Mouse (Mus musculus) left cerebral cortex, postnatal 25 days (tissue): ENCODE measurements around the gene Tctex1d1. TPM values are rescaled to one million over a fixed set of nuclear protein-coding genes. Genes with fewer than 3 reads are reported as not detected.

ENCODE experiments used
- DNase-seq, 2 experiments: peaks; one replicate each; pipeline ENCODE4 v3.0.0; 2022; ENCODE audit warnings: low spot score in 2 of 2, mixed read lengths in 1 of 2
- intact Hi-C: fragments of 180-260 bp; cut with DNase I; formaldehyde crosslinking; loops from one replicate; pipeline ENCODE4 v1.15.1; 2025
- total RNA-seq, 2 experiments: library from RNA; stranded (reverse); gene quantifications; 2 replicates each; pipeline ENCODE4 v1.2.3; 2021

Gene Tctex1d1
- total RNA-seq = under 1 TPM; 0.18 to 0.41 TPM

DNA sequence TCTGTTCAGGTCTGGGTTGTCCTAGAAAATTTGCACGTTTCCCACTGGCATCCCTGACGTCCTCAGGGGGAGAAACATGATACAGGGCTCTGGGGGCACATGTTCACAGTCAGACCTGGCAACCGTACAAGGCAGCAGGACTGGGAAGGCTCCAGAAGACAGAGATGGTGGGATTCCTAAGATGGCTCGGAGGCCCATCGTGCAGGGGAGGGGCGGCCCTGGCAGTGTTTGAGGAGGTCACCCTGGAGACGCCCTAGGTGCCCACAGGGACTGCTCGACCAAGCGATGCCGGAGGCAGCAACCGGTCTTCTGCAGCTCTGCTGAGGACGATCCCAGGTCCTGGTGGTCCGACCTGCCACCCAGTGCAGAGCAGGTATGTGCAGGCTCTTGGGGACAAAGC is at the start of gene Tctex1d1:
TSS of gene Tctex1d1 (plus strand) at position 167 of the 400 bp plus-strand sequence.
- peak in 1 of 2 experiments; percentile 19 for DNase-seq
- intact Hi-C loops = no loop called here

DNA sequence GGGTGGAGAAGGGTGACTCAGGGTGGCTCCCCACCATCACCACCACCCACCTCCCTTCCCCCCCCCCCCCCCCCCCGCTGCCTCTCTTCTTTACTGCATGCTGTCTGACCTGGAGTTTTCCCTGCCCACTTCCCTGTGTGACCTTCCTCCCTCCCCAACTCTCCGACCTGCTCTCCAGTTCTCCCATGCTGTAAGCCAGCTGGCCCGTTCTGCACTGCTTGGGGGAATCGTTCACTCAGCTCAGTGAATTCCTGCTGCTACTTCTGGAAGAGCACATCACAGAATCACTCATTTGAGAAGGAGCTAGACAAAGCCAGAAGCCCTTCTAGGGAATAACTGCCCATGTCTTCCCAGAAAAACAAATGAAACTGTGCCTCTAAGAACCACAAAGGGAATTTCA is 48.9 kb upstream of the Tctex1d1 start:
- intact Hi-C loops = no loop called here
- DNase-seq = no peak

DNA sequence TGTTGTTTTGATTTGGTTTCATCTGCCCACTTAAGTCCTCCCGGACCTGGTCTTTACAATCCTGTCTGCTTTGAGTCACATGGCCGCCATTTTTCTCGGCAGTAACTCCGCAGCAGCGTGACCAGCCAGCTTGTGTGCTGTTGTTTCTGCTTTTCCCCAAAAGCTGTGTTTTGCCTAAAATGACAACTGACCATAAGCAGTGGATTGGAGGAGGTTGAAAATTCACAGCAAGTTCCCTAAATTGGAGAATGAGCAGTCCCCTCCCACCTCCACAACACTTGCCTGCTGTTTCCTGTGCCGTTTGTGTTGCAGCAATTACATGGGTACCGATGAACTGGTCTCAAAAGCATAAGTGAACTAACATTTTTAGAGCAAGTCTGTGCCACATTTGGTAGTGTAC is 47.7 kb upstream of the Tctex1d1 start:
- DNase-seq = peak in 1 of 2 experiments; percentile 74

DNA sequence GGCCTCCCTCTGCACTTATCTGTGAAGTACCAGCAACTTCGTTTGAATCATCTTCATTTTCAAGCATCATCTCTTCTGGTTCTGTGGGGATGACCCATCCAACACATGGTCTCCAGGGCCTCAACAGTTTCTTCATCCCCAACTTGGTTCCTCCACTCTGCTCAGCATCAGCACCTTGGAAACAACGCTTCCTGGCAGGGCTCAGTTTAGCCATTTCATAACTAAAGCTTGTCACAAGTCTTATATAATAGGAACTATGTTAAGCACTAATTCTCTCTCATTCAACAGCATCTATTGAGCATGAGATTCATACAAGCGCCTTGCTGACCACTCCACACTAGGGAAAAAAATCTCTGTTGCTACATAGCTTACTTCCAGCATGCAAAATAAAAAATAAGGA is 38.1 kb upstream of the Tctex1d1 start:
- DNase-seq = peak in 1 of 2 experiments; percentile 46
- intact Hi-C loops = no loop called here

More for the DNA sequence above, 47.7 kb upstream of the Tctex1d1 start:
- intact Hi-C loops = no loop called here

DNA sequence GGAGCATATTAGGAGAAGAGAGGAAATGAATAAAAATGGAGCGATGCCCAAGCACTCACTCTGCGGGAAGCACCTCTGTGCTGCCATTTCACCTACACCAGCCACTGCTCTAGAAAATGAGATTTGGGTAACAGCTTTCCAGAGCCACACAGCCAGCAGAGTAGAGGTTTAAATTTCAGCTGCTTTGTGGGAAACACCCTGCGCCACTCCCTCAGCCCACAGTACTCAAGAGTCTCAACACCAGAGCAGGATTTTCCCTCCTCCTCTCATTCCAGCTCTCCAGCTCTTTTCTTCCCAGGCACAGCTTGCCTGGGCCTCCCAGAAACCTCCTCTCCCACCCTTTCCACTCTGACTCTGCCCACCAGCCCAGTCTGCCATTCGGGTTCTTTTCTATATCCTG is 37.7 kb upstream of the Tctex1d1 start:
- intact Hi-C loops = no loop called here
- peak in 1 of 2 experiments; percentile 74 for DNase-seq

DNA sequence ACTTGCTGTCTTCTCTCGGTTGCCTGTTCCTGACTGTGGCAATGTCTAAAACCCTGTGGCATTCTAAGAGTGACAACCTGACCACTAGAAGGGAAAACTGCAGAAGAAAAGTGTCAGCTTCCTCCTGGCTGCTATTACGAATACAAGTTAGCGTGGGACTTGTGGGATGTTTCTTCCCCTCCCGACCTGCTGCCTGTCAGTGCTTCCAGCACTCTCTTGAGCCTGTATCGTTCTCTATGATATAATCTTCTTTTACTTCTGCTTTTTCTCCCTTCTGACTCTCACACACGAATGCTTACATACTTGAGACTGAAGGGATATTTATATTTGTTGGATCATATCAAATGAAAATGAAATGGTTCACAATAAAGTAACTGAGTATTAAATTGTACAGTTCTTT is 34.1 kb upstream of the Tctex1d1 start:
- intact Hi-C loops = no loop called here
- DNase-seq = no peak

DNA sequence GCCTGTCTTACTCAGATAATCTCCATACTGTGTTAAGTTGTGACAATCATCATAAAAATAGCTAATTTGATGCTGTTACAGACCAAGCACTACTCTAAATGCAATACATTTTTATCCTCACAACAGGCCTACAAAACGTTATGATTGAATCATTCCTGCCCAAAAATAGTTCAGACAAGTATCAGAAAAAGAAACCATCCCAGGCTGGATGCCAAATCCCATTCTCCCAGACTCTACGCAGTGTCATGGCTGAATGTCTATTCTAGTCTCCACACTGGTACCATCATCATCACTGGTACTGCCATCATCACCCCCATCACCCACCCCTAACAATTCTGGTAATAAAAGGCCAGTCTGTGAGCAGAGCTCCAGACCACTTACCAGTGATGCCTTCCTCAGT is 25.9 kb upstream of the Tctex1d1 start:
- peak in 1 of 2 experiments; percentile 72 for DNase-seq
- intact Hi-C loops = no loop called here

DNA sequence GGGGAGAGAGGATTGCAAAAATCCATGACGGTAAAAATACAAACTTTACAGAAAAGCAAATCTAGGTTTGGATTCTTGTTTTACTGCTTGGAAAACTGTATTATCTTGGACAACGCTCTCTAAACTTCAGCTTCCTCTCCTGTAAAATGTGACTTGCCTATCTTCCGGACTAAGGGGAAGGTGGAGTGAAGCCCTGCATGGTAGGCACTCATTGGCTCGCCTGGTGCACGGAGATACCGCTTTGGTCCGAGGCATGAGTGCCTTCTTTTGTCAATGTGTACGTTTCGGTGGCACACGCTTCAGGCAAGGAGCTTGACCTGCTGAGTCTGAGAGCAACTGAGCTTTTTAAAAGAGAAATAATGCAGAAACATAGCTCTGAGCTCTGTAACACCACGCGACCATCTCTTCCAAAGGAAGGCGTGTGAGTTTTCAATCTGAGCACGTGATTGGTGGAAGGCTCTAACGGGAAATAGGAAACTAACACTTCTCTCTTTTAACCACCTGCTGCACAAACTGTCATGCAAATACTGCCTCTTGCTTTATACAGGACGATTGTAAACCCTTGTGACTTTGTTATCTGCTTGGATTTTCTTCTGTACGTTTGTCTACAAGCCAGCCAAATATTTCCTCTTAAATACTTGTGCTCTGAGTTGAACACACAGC is 23.0 kb upstream of the Tctex1d1 start:
- intact Hi-C loops = no loop called here

DNA sequence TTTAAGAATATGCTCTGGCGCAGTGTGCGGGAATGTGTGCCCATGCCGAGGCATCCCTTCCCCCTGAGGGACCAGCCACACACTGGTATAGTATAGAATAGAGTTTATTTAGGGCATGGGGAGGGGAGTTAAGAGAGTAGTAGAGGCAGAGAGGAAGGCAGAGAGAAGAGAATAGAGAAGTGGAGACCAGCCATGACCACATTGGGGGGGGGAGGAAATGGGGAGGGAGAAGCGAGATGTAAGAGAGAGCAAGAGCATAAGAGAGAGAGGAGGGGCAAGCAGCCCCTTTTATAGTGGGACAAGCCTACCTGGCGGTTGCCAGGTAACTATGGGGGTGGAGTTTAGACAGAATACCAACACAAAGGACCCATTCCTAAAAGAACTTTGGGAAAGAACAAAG is 19.0 kb upstream of the Tctex1d1 start:
- intact Hi-C loops = no loop called here

More for the DNA sequence above, 23.0 kb upstream of the Tctex1d1 start:
- DNase-seq = no peak

DNA sequence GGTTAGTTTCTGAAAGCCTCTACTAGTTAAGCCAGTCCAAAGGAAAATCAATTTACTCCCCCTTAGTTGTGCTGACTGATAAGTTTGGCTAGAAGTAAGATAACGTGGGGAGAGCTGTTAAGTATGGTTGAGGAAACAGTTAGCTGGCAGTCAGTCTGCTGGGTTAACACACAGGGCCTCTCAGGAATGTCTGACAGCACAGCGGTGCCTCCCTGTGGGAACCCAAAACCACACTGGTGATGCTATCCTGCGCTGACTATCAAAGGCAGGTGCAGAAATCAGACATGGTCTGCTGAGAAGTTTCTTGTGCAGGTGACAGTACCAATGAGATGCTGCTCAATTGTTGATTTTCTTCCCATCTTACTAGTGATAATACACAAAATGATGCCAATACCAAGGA is 14.2 kb upstream of the Tctex1d1 start:
- DNase-seq = no peak

More for the DNA sequence above, 19.0 kb upstream of the Tctex1d1 start:
- no peak for DNase-seq

DNA sequence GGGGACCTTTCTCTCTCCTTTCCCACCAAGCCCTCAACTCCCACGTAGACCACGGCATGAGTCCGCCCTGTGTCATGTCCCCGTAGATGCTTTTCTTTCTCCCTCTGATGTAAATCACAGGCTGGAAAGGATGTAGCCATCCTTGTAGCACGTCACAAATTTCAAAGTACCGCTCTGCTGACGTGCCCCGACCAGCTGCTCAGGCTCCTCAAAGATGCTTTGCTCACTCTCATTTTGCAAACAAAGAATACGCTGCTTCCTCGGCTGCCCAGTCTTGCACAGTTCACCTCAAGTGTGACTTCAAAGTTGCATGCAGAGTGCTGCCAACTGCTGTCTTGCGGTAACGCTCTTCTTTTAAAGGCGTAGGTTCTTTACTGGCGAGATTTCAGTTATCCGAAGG is 10.6 kb upstream of the Tctex1d1 start:
- no peak for DNase-seq
- intact Hi-C loops = no loop called here

More for the DNA sequence above, 14.2 kb upstream of the Tctex1d1 start:
- intact Hi-C loops = no loop called here

DNA sequence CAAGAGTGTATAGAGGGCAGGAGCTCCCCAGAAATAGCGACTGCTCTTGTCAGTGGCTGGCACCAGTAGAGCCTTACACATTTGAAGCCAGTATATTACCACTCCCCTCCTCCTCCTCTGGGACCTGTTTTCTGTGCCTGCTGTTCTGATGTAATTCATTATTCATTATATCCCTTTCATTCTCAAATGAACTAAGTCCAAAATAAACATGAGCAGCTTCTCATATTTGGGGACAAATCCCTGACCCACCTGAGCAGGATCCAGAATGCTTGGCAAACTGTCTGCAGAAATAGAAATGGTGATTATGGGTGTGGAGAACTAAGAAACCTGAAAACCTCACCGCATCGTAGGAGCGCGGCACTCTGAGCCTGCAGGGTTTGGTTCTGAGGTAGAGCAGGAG is 8.8 kb upstream of the Tctex1d1 start:
- no peak for DNase-seq
- intact Hi-C loops = no loop called here

DNA sequence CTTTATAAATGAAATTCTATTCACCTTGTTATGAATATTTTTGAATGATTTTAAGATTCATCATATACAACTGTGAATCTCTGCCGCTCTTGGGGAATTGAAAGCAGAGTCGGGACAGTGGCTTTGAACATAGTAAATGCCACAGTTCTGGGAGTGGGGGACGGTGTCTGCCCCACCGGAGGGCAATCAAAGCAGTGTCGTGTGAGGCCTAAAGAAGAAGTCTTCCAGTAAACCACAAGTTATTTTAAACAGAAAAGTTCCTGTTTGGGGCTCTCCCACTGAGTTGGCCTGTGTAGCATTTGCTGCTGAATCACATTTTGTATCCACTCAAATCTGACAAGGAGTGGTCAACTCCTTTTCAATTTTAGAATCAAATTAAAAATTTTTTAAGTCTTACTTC is 7.2 kb upstream of the Tctex1d1 start:
- DNase-seq = no peak
- intact Hi-C loops = no loop called here

DNA sequence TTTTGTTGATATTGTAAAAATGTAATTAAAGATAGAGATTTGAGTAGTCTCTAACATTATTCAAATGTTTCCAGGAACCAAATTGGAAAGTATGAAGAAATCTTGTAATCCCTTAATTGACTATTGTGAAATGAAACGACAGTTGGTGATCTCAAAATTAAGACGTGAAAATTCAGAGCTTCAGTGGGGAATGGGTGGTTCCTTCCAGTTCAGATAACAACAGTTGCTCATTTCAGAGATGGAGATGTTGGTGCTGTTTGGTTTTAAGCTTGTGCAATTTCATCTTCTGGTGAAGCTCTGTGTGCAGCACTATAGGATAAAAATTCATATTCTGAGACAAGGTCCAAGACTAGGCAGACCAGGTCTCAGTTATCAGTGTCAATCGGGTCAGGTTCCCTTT is 6.3 kb upstream of the Tctex1d1 start:
- intact Hi-C loops = no loop called here
- no peak for DNase-seq

DNA sequence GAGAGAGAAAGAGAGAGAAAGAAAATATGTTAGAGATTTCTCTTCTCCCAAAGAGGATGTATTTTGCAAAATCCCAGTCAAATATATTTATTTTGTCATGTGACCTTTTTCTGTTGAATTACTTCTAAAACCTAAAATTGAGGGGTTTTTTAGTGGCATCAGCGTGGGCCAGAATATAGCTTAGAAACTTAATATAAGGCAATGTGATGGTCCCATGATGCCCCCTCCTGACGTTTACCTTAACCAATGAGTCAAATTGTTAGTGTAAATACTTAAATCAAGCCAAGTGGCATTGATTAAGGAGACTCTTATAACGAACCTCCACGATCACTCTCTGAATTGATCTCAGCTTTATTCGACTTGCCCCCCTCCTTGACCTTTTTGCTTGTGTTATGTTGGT is 4.2 kb upstream of the Tctex1d1 start:
- intact Hi-C loops = no loop called here
- no peak for DNase-seq

DNA sequence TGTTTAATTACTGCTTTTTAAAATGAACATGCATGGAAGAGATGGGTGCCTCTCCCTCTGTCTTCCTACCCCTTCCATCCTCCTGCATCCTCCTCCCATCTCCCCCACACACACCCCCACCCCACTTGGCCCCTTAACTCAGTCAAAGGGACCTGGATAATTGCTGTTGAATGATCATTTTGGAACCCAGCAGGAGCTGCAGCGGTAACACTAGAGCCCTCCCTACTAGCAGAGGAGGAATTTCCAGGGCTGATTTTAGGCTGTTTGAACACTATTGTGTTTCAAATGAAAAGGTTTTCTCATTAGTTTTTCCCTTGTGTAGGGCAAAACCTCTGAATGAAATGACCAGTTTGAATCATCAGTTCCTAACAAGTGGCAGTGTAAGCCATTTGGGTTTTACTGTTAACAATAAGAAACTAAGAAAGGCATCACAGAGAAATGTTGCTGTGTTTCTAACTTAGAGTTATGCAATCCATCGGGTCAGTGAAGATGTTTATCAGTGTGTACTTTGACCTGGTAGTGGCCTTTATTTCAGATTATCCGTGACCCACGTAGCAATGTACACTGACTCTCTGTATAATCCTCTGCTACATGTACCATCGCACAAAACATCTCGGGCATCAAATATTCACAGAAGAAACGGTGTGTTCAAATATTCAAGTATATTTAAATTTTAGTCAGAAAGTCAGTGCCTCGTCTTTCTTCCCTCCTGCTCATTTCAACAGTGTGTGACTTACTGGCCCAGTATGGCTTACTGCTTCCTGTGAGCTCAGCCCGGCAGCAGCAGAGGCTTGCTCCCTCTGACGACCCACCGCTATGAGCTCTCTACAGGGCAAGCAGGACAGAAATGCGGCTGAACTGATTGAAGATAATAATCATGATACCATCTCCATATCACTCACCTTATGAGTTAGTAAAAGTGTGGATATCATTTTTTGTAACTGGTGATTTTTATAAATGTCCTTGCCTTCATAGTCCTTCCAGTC is 1.8 kb upstream of the Tctex1d1 start:
- intact Hi-C loops = no loop called here

DNA sequence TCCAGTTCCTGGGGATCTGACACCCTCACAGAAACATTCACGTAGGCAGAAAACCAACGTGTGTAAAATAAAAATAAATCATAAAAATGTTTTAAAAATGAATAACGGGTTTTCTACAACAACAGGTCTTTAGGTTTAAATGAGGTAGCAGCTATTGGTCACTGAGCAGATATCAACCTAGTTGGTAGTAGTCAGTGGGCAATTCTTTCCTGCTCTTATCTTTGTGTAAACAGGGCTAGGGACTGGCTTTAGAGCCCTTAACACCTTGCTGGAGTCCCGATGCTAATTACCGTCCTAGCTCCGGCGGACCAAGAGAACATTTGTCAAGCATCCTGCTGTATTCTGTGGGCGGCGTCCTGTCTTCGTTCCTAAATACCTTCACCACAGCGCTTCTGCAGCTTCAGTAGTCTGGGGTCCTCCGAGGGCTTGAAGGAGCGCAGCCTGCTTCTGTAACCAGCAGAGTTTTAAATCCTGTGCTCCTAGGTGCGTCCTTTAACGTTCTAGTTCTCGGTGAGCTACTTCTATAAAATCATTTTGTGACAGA is 556 bp upstream of the Tctex1d1 start:
- DNase-seq = no peak
- intact Hi-C loops = no loop called here

More for the DNA sequence above, 1.8 kb upstream of the Tctex1d1 start:
- DNase-seq = no peak

DNA sequence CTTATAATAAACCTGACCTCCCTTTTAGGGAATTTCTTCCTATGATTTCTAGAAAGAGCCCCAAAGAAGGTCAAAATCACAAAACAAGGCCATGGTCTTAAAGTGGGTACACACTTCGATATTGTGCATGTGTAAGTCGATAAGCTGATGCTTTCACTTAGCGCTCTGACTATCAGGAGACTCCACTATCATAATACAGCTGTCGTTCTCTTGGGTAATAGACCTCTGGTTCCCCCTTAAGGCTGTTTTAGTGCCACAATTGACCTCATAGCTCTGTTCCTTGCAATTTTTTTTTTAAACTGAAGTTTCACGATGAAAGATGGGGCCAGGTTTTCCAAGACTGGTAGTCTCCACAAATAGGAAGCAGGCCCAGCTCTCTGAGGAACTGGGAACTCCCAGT is 979 bp downstream of the Tctex1d1 start:
- intact Hi-C loops = no loop called here
- no peak for DNase-seq

DNA sequence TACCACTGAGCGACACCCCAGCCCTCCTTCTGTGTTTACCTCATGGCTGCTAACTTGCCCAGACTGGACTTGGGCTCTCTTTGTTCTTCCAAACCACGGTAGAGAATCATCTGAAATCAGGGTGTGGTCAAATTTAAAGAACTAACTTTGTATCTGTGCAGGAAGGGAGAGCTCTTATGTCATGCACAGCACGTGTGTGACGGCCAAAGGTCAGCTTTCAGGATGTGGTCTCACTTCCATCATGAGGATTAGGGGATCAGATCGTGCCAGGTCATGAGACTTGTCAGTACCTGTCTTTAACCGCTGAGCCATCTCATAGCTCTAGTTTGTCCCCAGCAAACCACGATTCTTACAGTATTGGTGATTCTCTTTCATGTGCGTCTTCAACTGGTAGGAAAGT is 3.3 kb downstream of the Tctex1d1 start:
- intact Hi-C loops = no loop called here
- no peak for DNase-seq

DNA sequence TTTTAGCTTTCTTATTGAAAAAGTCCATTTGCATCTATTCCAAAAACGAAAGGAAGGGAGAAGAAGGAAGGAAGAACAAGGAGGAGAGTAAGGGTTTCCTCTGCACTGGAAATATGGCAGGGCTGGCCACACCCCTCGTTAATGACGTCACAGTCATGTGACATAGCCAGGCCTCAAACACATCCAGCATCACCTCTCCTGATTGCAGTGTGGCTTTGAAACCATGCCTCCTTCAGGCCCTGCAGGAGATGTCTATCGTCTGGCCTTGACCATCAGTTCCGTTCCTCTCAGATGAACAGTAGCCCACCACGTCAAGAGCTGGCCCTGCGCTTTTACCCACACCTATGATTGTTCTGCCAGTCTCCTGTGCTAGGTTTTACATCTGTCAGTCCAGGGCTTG is 7.8 kb downstream of the Tctex1d1 start:
- intact Hi-C loops = loop anchor here (5.0 kb wide), 1 partner anchor 361 kb away; no protein-coding TSS in a partner anchor
- DNase-seq = no peak
